Mouse (Mus musculus) limb, embryonic 15.5 days (tissue): ENCODE data around the gene Etv2. TPM values are rescaled to one million over a fixed set of nuclear protein-coding genes. Genes with fewer than 3 reads are reported as not detected.

ENCODE experiments used
- ATAC-seq: fragments of 200-750 bp; cut with Nextera tagmentation; 2 replicates; pipeline ENCODE4 v1.8.0; 2017; ENCODE audit warnings: low read depth, moderate TSS enrichment; ENCODE audit not compliant: insufficient number of reproducible peaks, low FRiP score, low TSS enrichment
- H3K27ac ChIP-seq: fragments of 300-500 bp; sonication (generic); 2 replicates; pipeline ENCODE4 v1.5.1; 2015; ENCODE audit warnings: moderate library complexity, mild to moderate bottlenecking, inconsistent platforms
- H3K27me3 ChIP-seq: fragments of 300-500 bp; sonication (generic); 2 replicates; pipeline ENCODE4 v1.6.1; 2015; ENCODE audit warnings: inconsistent platforms
- H3K36me3 ChIP-seq: fragments of 300-500 bp; sonication (generic); 2 replicates; pipeline ENCODE4 v1.6.1; 2015; ENCODE audit warnings: inconsistent platforms
- H3K4me1 ChIP-seq: fragments of 300-500 bp; sonication (generic); 2 replicates; pipeline ENCODE4 v1.6.1; 2015; ENCODE audit warnings: inconsistent platforms
- H3K4me2 ChIP-seq: fragments of 300-500 bp; sonication (generic); 2 replicates; pipeline ENCODE4 v1.6.1; 2015; ENCODE audit warnings: mild to moderate bottlenecking, inconsistent platforms
- H3K4me3 ChIP-seq: fragments of 300-500 bp; sonication (generic); 2 replicates; pipeline ENCODE4 v1.5.1; 2015; ENCODE audit warnings: mild to moderate bottlenecking, inconsistent platforms
- H3K9ac ChIP-seq: fragments of 300-500 bp; sonication (generic); 2 replicates; pipeline ENCODE4 v1.6.1; 2015; ENCODE audit warnings: inconsistent platforms
- H3K9me3 ChIP-seq: fragments of 300-500 bp; sonication (generic); 2 replicates; pipeline ENCODE4 v1.6.1; 2016; ENCODE audit warnings: inconsistent platforms
- WGBS: fragments of 180-500 bp; shearing (Covaris S2); methylation state at CpG from one replicate; pipeline ENCODE4 v1.1.7; 2015; 5-methylcytosine and 5-hydroxymethylcytosine counted together
- polyA plus RNA-seq: library from polyadenylated mRNA; unstranded; fragments of >200 nt; fragmentation: Nextera tagmentation; extraction: Ambion mirVana; gene quantifications from 2 replicates; pipeline ENCODE4 v1.2.1, GENCODE M21; 2015

Etv2 gene
- polyA plus RNA-seq, 1 experiment from 2014 or later: not detected

DNA sequence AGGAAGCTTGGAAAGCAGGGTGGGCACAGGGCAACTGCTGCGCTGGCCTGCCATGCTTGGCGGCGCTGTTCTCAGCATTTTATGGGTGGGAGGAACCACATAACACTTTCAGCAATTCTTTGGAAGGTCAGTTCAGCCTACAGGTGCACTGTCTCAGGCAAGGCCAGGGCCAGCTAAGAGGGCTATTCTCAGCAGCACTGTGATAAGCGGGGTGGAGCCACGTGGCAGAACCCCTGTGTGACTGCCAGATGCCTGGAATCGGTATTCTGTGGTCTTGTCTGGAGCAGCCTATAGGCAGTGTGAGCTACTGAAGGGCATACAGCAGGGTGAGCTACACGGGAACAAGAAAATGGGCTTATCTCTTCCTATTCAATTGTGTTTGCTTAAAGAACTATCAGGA lies 25.6 kb downstream of the Etv2 start:
- Histone ChIP-seq H3K9me3 (no peaks in the 10 kb centered on the region), H3K27me3 (no peaks in the 10 kb centered on the region), H3K27ac (no peak overlapping the region), H3K9ac (no peak overlapping the region), H3K4me2 (no peak overlapping the region), H3K4me1 (0 out of 2 replicates have a peak, but pooled peaks cover 5% of the 10 kb centered on the region), H3K4me3 (no peak overlapping the region), H3K36me3 (no peaks in the 10 kb centered on the region)
- whole genome bisulfite sequencing: 50% methylated on average over 7 of the region's 7 CpGs
- no peak for ATAC-seq

- Histone ChIP-seq H3K4me1 (0 out of 2 replicates have a peak, but pooled peaks cover 5% of the 10 kb centered on the region), H3K36me3 (no peaks in the 10 kb centered on the region), H3K4me2 (no peak overlapping the region), H3K4me3 (no peak overlapping the region), H3K9me3 (no peaks in the 10 kb centered on the region), H3K9ac (no peak overlapping the region), H3K27me3 (no peaks in the 10 kb centered on the region), H3K27ac (no peak overlapping the region)
- no peak for ATAC-seq
- 51% methylated on average over 16 of the region's 16 CpGs for WGBS
These were observed 27.2 kb downstream of the Etv2 start for GRCm38 (mm10) chr7:30608476-30608875.

- H3K27me3 ChIP-seq: no peaks in the 10 kb centered on the region
- WGBS: 31% methylated on average over 8 of the region's 8 CpGs
- H3K4me3 ChIP-seq: no peak overlapping the region
- H3K4me2 ChIP-seq: no peak overlapping the region
- no peak overlapping the region for H3K27ac ChIP-seq
- ATAC-seq: no peak
- no peaks in the 10 kb centered on the region for H3K9me3 ChIP-seq
- no peak overlapping the region for H3K9ac ChIP-seq
- H3K4me1 ChIP-seq: 0 out of 2 replicates have a peak, but pooled peaks cover 5% of the 10 kb centered on the region
- H3K36me3 ChIP-seq: no peaks in the 10 kb centered on the region
These were observed 27.8 kb downstream of the Etv2 start for GRCm38 (mm10) chr7:30607706-30608309.

DNA sequence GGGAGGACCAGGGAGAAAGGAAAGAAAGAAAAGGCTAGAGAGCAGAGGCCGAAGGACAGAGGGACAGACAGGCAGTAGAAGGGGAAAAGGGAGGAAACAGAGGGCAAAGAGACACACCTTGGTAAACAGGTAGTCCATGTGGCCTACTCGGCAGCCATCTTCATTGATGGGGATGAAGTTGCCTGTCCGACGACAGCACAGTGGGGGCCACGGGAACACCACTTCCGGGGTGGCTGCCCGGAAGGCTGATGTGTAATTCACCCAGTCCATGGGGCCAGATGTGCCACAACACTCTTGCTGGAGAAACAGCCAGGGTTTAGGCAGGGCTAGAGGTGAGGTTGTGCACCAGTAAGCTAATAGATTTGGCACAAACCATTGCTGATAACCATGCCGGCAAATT lies 30.7 kb downstream of the Etv2 start:
- H3K27ac ChIP-seq: no peak overlapping the region
- no peak overlapping the region for H3K4me2 ChIP-seq
- H3K9ac ChIP-seq: no peak overlapping the region
- no peak overlapping the region for H3K4me3 ChIP-seq
- H3K36me3 ChIP-seq: no peaks in the 10 kb centered on the region
- ATAC-seq: no peak
- no peaks in the 10 kb centered on the region for H3K27me3 ChIP-seq
- 83% methylated on average over 8 of the region's 8 CpGs for WGBS
- H3K4me1 ChIP-seq: 0 out of 2 replicates have a peak, but pooled peaks cover 5% of the 10 kb centered on the region
- no peaks in the 10 kb centered on the region for H3K9me3 ChIP-seq

- Histone ChIP-seq H3K9me3 (no peaks in the 10 kb centered on the region), H3K36me3 (no peaks in the 10 kb centered on the region), H3K27ac (no peak overlapping the region), H3K27me3 (no peaks in the 10 kb centered on the region), H3K4me2 (no peak overlapping the region), H3K4me1 (0 out of 2 replicates have a peak, but pooled peaks cover 5% of the 10 kb centered on the region), H3K9ac (no peak overlapping the region), H3K4me3 (no peak overlapping the region)
- WGBS: 38% methylated on average over 8 of the region's 8 CpGs
- no peak for ATAC-seq
These were observed 31.2 kb downstream of the Etv2 start for GRCm38 (mm10) chr7:30604424-30604823.

- H3K9ac ChIP-seq: no peak overlapping the region
- no peak overlapping the region for H3K27ac ChIP-seq
- H3K4me2 ChIP-seq: no peak overlapping the region
- H3K9me3 ChIP-seq: no peaks in the 10 kb centered on the region
- ATAC-seq: no peak
- WGBS: 29% methylated on average over 3 of the region's 3 CpGs
- no peaks in the 10 kb centered on the region for H3K27me3 ChIP-seq
- H3K4me3 ChIP-seq: no peak overlapping the region
- no peaks in the 10 kb centered on the region for H3K36me3 ChIP-seq
- H3K4me1 ChIP-seq: no peaks in the 10 kb centered on the region
These were observed 33.1 kb downstream of the Etv2 start for GRCm38 (mm10) chr7:30602583-30602982.

- no peak overlapping the region for H3K4me3 ChIP-seq
- H3K9ac ChIP-seq: no peak overlapping the region
- no peaks in the 10 kb centered on the region for H3K9me3 ChIP-seq
- H3K36me3 ChIP-seq: no peaks in the 10 kb centered on the region
- H3K27ac ChIP-seq: peak overlapping the region; percentile 27; the same call in 1 of the 2 replicates
- H3K4me1 ChIP-seq: no peaks in the 10 kb centered on the region
- 60% methylated on average over 7 of the region's 7 CpGs for WGBS
- H3K4me2 ChIP-seq: no peak overlapping the region
- no peak for ATAC-seq
- no peaks in the 10 kb centered on the region for H3K27me3 ChIP-seq
These were observed 35.0 kb downstream of the Etv2 start for GRCm38 (mm10) chr7:30600651-30601050.

- Histone ChIP-seq H3K27ac (peak overlapping the region; percentile 27; the same call in 1 of the 2 replicates), H3K36me3 (no peaks in the 10 kb centered on the region), H3K9ac (no peak overlapping the region), H3K4me3 (no peak overlapping the region), H3K4me1 (no peaks in the 10 kb centered on the region), H3K4me2 (no peak overlapping the region), H3K27me3 (0 out of 2 replicates have a peak, but pooled peaks cover 1% of the 10 kb centered on the region), H3K9me3 (no peaks in the 10 kb centered on the region)
- ATAC-seq: peak; percentile 54; the same call in 1 of the 2 replicates
- WGBS: 2% methylated on average over 16 of the region's 16 CpGs
These were observed 35.7 kb downstream of the Etv2 start for GRCm38 (mm10) chr7:30599933-30600353.

DNA sequence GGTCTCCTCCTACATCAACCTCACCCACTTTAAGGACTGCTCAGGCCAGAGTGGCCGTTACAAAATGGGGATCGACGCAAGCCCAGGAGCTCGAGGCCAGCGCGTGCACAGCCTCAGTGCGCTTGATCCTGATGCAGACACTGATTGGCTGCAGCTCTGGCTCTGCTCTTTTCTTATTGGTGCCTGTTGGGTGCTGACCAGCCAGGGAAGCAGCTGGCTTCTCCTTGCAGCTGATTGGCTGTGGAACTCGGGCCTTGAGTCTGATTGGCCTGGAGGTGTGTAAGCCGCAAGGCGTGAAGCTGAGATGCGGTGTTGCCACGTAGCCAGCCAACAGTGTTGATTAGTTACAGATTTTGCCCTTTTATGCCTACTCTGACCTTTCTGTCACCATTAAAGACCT lies 36.9 kb downstream of the Etv2 start, which contains the start of gene Zbtb32:
Gene Zbtb32 (minus strand): TSS at position 124 of the 400 bp plus-strand sequence.
- Histone ChIP-seq H3K4me2 (no peak within 1 kb of the TSS), H3K36me3 (no peaks in the 10 kb centered on the region), H3K9me3 (no peaks in the 10 kb centered on the region), H3K4me1 (no peaks in the 10 kb centered on the region), H3K27me3 (0 out of 2 replicates have a peak, but pooled peaks cover 7% of the 10 kb centered on the region), H3K9ac (no peak within 1 kb of the TSS), H3K27ac (no peak within 1 kb of the TSS), H3K4me3 (no peak within 1 kb of the TSS)
- ATAC-seq: no peak
- WGBS: 89% methylated on average over 12 of the region's 12 CpGs

DNA sequence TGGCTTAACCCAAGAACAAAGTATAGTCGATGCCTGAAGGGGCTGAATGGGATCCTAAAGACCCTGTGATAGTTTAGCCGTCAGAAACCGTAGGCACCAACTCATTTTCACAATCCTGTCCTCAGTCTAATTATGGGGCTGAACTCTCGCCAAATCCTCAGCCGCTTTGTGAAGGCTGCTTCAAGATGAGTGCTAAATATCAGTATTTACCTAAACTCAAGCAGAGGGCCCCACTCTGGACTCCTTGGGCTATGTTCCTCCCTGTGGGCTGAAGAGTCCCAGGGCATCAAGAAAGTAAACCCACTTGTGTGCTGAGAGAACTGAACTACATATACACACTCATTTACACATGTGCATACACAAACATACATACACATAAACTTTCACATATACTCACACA lies 38.8 kb downstream of the Etv2 start:
- H3K9me3 ChIP-seq: no peaks in the 10 kb centered on the region
- ATAC-seq: no peak
- no peak overlapping the region for H3K27ac ChIP-seq
- 62% methylated on average over 5 of the region's 5 CpGs for WGBS
- no peaks in the 10 kb centered on the region for H3K4me1 ChIP-seq
- H3K4me3 ChIP-seq: no peak overlapping the region
- H3K27me3 ChIP-seq: 0 out of 2 replicates have a peak, but pooled peaks cover 7% of the 10 kb centered on the region
- H3K4me2 ChIP-seq: no peak overlapping the region
- H3K9ac ChIP-seq: no peak overlapping the region
- H3K36me3 ChIP-seq: no peaks in the 10 kb centered on the region

GRCm38 (mm10) chr7:30596093-30596492 lies 39.6 kb downstream of the Etv2 start:
- no peaks in the 10 kb centered on the region for H3K4me1 ChIP-seq
- H3K27ac ChIP-seq: no peak overlapping the region
- H3K4me3 ChIP-seq: no peak overlapping the region
- 0 out of 2 replicates have a peak, but pooled peaks cover 7% of the 10 kb centered on the region for H3K27me3 ChIP-seq
- 72% methylated on average over 5 of the region's 5 CpGs for WGBS
- no peaks in the 10 kb centered on the region for H3K9me3 ChIP-seq
- ATAC-seq: no peak
- no peak overlapping the region for H3K9ac ChIP-seq
- H3K36me3 ChIP-seq: no peaks in the 10 kb centered on the region
- H3K4me2 ChIP-seq: no peak overlapping the region

- no peaks in the 10 kb centered on the region for H3K36me3 ChIP-seq
- 56% methylated on average over 4 of the region's 4 CpGs for WGBS
- H3K4me3 ChIP-seq: no peak overlapping the region
- no peak overlapping the region for H3K9ac ChIP-seq
- H3K4me2 ChIP-seq: no peak overlapping the region
- no peaks in the 10 kb centered on the region for H3K9me3 ChIP-seq
- H3K4me1 ChIP-seq: peaks cover 10% of the 10 kb centered on the region
- no peak for ATAC-seq
- no peak overlapping the region for H3K27ac ChIP-seq
- 0 out of 2 replicates have a peak, but pooled peaks cover 7% of the 10 kb centered on the region for H3K27me3 ChIP-seq
These were observed 41.1 kb downstream of the Etv2 start for GRCm38 (mm10) chr7:30594510-30595024.
